Mouse (Mus musculus): ENCODE data around the gene Rgr. TPM values are rescaled to one million over a fixed set of nuclear protein-coding genes. Genes with fewer than 3 reads are reported as not detected.
A peak's percentile ranks its signal among the peaks of the same experiment; 100 is the strongest.

Gene Rgr
- polyA plus RNA-seq, 2 experiments, result 0.55 to 0.62 TPM

GRCm38 (mm10) chr14:37080724-37081123 is 32.0 kb upstream of the Rgr start:
- Histone ChIP-seq H3K4me2 (replicated peaks; ENCODE audit: low read depth, low read length, severe bottlenecking) (no peak overlapping the region), H3K9ac (ENCODE audit: low read depth, low read length, severe bottlenecking) (no peak overlapping the region), H3K27ac (replicated peaks; ENCODE audit: low read depth, low read length) (no peak overlapping the region), H3K4me1 (ENCODE audit: control insufficient read depth, insufficient read depth, low read length) (no peaks in the 10 kb centered on the region), H3K9me3 (ENCODE audit: control insufficient read depth, low read length) (no peaks in the 10 kb centered on the region), H3K27me3 (ENCODE audit: control insufficient read depth, insufficient read depth, low read length) (no peaks in the 10 kb centered on the region), H3K36me3 (ENCODE audit: control insufficient read depth, insufficient read depth, low read length) (no peaks in the 10 kb centered on the region), H3K4me3 (replicated peaks; ENCODE audit: low read length) (no peak overlapping the region)
- ATAC-seq (ENCODE audit: low FRiP score, low read depth) (no peak), DNase-seq (ENCODE audit: low spot score) (no peak)
- TF ChIP-seq POLR2A (IDR thresholded peaks at IDR 0.05; ENCODE audit: borderline replicate concordance, extremely low read depth, insufficient read depth, insufficient read length), result no peak
- WGBS, result 91% methylated on average over 1 of the region's 1 CpGs

GRCm38 (mm10) chr14:37068516-37068915 is 19.8 kb upstream of the Rgr start:
- Histone ChIP-seq H3K36me3 (ENCODE audit: control insufficient read depth, insufficient read depth, low read length) (no peaks in the 10 kb centered on the region), H3K27ac (replicated peaks; ENCODE audit: low read depth, low read length) (no peak overlapping the region), H3K4me1 (ENCODE audit: control insufficient read depth, insufficient read depth, low read length) (no peaks in the 10 kb centered on the region), H3K4me2 (replicated peaks; ENCODE audit: low read depth, low read length, severe bottlenecking) (no peak overlapping the region), H3K27me3 (ENCODE audit: control insufficient read depth, insufficient read depth, low read length) (no peaks in the 10 kb centered on the region), H3K9me3 (ENCODE audit: control insufficient read depth, low read length) (no peaks in the 10 kb centered on the region), H3K9ac (ENCODE audit: low read depth, low read length, severe bottlenecking) (no peak overlapping the region), H3K4me3 (replicated peaks; ENCODE audit: low read length) (no peak overlapping the region)
- ATAC-seq (ENCODE audit: low FRiP score, low read depth) (0 out of 2 replicates have a peak, but pooled peaks have one; percentile 44), DNase-seq (ENCODE audit: low spot score) (peak; percentile 92)
- TF ChIP-seq POLR2A (IDR thresholded peaks at IDR 0.05; ENCODE audit: borderline replicate concordance, extremely low read depth, insufficient read depth, insufficient read length), result no peak
- WGBS, result 20% methylated on average over 9 of the region's 9 CpGs

GRCm38 (mm10) chr14:37067629-37068028 is 18.9 kb upstream of the Rgr start, which contains the start of gene Lrit2:
Gene Lrit2, plus strand, starts transcription at chr14:37067929.
- no peak for DNase-seq (ENCODE audit: low spot score)
- Histone ChIP-seq H3K9ac (ENCODE audit: low read depth, low read length, severe bottlenecking) (no peak within 1 kb of the TSS), H3K4me1 (ENCODE audit: control insufficient read depth, insufficient read depth, low read length) (no peaks in the 10 kb centered on the region), H3K4me3 (replicated peaks; ENCODE audit: low read length) (no peak within 1 kb of the TSS), H3K4me2 (replicated peaks; ENCODE audit: low read depth, low read length, severe bottlenecking) (no peak within 1 kb of the TSS), H3K9me3 (ENCODE audit: control insufficient read depth, low read length) (no peaks in the 10 kb centered on the region), H3K27me3 (ENCODE audit: control insufficient read depth, insufficient read depth, low read length) (no peaks in the 10 kb centered on the region), H3K27ac (replicated peaks; ENCODE audit: low read depth, low read length) (no peak within 1 kb of the TSS), H3K36me3 (ENCODE audit: control insufficient read depth, insufficient read depth, low read length) (no peaks in the 10 kb centered on the region)
- TF ChIP-seq POLR2A (IDR thresholded peaks at IDR 0.05; ENCODE audit: borderline replicate concordance, extremely low read depth, insufficient read depth, insufficient read length), result no peak
- ATAC-seq (ENCODE audit: low FRiP score, low read depth), result no peak
- 73% methylated on average over 5 of the region's 5 CpGs for WGBS

GRCm38 (mm10) chr14:37066636-37067035 is 17.9 kb upstream of the Rgr start:
- no peaks in the 10 kb centered on the region for H3K4me1 ChIP-seq (ENCODE audit: control insufficient read depth, insufficient read depth, low read length)
- ATAC-seq (ENCODE audit: low FRiP score, low read depth) (no peak), DNase-seq (ENCODE audit: low spot score) (no peak)
- 58% methylated on average over 2 of the region's 2 CpGs for WGBS
- H3K4me3 ChIP-seq (replicated peaks; ENCODE audit: low read length), result no peak overlapping the region
- H3K27me3 ChIP-seq (ENCODE audit: control insufficient read depth, insufficient read depth, low read length), result no peaks in the 10 kb centered on the region
- H3K9me3 ChIP-seq (ENCODE audit: control insufficient read depth, low read length), result no peaks in the 10 kb centered on the region
- TF ChIP-seq POLR2A (IDR thresholded peaks at IDR 0.05; ENCODE audit: borderline replicate concordance, extremely low read depth, insufficient read depth, insufficient read length), result no peak
- H3K9ac ChIP-seq (ENCODE audit: low read depth, low read length, severe bottlenecking), result no peak overlapping the region
- H3K27ac ChIP-seq (replicated peaks; ENCODE audit: low read depth, low read length), result no peak overlapping the region
- no peaks in the 10 kb centered on the region for H3K36me3 ChIP-seq (ENCODE audit: control insufficient read depth, insufficient read depth, low read length)
- no peak overlapping the region for H3K4me2 ChIP-seq (replicated peaks; ENCODE audit: low read depth, low read length, severe bottlenecking)

GRCm38 (mm10) chr14:37064849-37065248 is 16.1 kb upstream of the Rgr start:
- no peak overlapping the region for H3K9ac ChIP-seq (ENCODE audit: low read depth, low read length, severe bottlenecking)
- H3K36me3 ChIP-seq (ENCODE audit: control insufficient read depth, insufficient read depth, low read length), result no peaks in the 10 kb centered on the region
- no peak for DNase-seq (ENCODE audit: low spot score)
- no peak overlapping the region for H3K4me3 ChIP-seq (replicated peaks; ENCODE audit: low read length)
- TF ChIP-seq POLR2A (IDR thresholded peaks at IDR 0.05; ENCODE audit: borderline replicate concordance, extremely low read depth, insufficient read depth, insufficient read length), result no peak
- 64% methylated on average over 2 of the region's 2 CpGs for WGBS
- H3K4me2 ChIP-seq (replicated peaks; ENCODE audit: low read depth, low read length, severe bottlenecking), result no peak overlapping the region
- ATAC-seq (ENCODE audit: low FRiP score, low read depth), result no peak
- no peaks in the 10 kb centered on the region for H3K9me3 ChIP-seq (ENCODE audit: control insufficient read depth, low read length)
- H3K4me1 ChIP-seq (ENCODE audit: control insufficient read depth, insufficient read depth, low read length), result no peaks in the 10 kb centered on the region
- H3K27me3 ChIP-seq (ENCODE audit: control insufficient read depth, insufficient read depth, low read length), result no peaks in the 10 kb centered on the region
- no peak overlapping the region for H3K27ac ChIP-seq (replicated peaks; ENCODE audit: low read depth, low read length)

- no peak for TF ChIP-seq POLR2A (IDR thresholded peaks at IDR 0.05; ENCODE audit: borderline replicate concordance, extremely low read depth, insufficient read depth, insufficient read length)
- Histone ChIP-seq H3K27ac (replicated peaks; ENCODE audit: low read depth, low read length) (no peak overlapping the region), H3K36me3 (ENCODE audit: control insufficient read depth, insufficient read depth, low read length) (no peaks in the 10 kb centered on the region), H3K9me3 (ENCODE audit: control insufficient read depth, low read length) (no peaks in the 10 kb centered on the region), H3K4me1 (ENCODE audit: control insufficient read depth, insufficient read depth, low read length) (no peaks in the 10 kb centered on the region), H3K4me2 (replicated peaks; ENCODE audit: low read depth, low read length, severe bottlenecking) (no peak overlapping the region), H3K27me3 (ENCODE audit: control insufficient read depth, insufficient read depth, low read length) (no peaks in the 10 kb centered on the region), H3K9ac (ENCODE audit: low read depth, low read length, severe bottlenecking) (no peak overlapping the region), H3K4me3 (replicated peaks; ENCODE audit: low read length) (no peak overlapping the region)
- 50% methylated on average over 5 of the region's 5 CpGs for WGBS
- no peak for ATAC-seq (ENCODE audit: low FRiP score, low read depth)
- DNase-seq (ENCODE audit: low spot score), result no peak
Measured at GRCm38 (mm10) chr14:37034432-37034831, 14.3 kb downstream of the Rgr start.

Measured in limb, embryonic 14.5 days (tissue).